Mouse (Mus musculus) liver, embryonic 14.5 days (tissue): Measurements from ENCODE around the gene Rassf8.

Experiments used
- CTCF ChIP-seq: IDR thresholded peaks from 2 replicates; pipeline ENCODE4 v1.5.1; 2016; ENCODE audit warnings: antibody characterized with exemption, low read depth, control low read depth
- EP300 ChIP-seq: IDR thresholded peaks from 2 replicates; pipeline ENCODE4 v1.6.1; 2016; ENCODE audit warnings: antibody characterized with exemption, low read depth

DNA sequence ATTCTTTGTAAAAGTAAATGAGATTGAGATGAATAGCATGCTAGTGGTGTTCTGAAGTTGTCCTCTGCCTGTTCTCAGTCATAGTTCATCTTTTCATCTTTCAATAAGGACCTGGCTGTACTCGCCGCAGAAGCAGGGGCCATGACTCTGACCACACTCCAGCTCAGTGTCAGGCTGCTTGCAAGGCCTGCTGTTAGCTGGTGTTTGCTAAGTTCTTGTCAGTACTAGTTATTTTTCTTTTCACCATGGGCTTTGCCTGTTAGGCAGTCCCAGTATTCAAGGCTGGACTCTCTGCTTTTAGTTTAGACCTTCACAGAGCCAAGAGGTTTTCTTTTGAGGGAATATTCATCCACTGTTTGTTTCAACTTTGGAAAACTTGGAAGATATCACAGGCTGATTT, 40.8 kb downstream of the Rassf8 start:
- TF ChIP-seq CTCF = no peak
- TF ChIP-seq EP300 = no peak
